Mouse (Mus musculus): Measurements from ENCODE around the gene Csdc2. TPM values are rescaled to one million over a fixed set of nuclear protein-coding genes. Genes with fewer than 3 reads are reported as not detected.

Gene Csdc2
- polyA plus RNA-seq, 1 experiment from 2014 or later: 8.1 TPM

- no peaks in the 10 kb centered on the region for H3K4me1 ChIP-seq
- H3K9me3 ChIP-seq: no peaks in the 10 kb centered on the region
- 75% methylated on average over 2 of the region's 2 CpGs for WGBS
- no peak overlapping the region for H3K27ac ChIP-seq (replicated peaks)
- peaks cover 100% of the 10 kb centered on the region for H3K36me3 ChIP-seq (replicated peaks)
- no peak overlapping the region for H3K4me3 ChIP-seq
- no peaks in the 10 kb centered on the region for H3K27me3 ChIP-seq (replicated peaks; ENCODE audit: low read depth, poor library complexity, severe bottlenecking)
- no peak for DNase-seq (ENCODE audit: low spot score)
These were observed 24.1 kb upstream of the Csdc2 start for GRCm38 (mm10) chr15:81912498-81912897.

- DNase-seq (ENCODE audit: low spot score): no peak
- no peaks in the 10 kb centered on the region for H3K9me3 ChIP-seq
- peaks cover 88% of the 10 kb centered on the region for H3K36me3 ChIP-seq (replicated peaks)
These were observed 21.9 kb upstream of the Csdc2 start for GRCm38 (mm10) chr15:81914668-81915067.

GRCm38 (mm10) chr15:81915663-81916062, 20.9 kb upstream of the Csdc2 start:
- no peak for DNase-seq (ENCODE audit: low spot score)
- Histone ChIP-seq H3K36me3 (replicated peaks) (peaks cover 84% of the 10 kb centered on the region), H3K9me3 (no peaks in the 10 kb centered on the region), H3K4me3 (no peak overlapping the region), H3K27me3 (replicated peaks; ENCODE audit: low read depth, poor library complexity, severe bottlenecking) (no peaks in the 10 kb centered on the region), H3K27ac (replicated peaks) (no peak overlapping the region), H3K4me1 (no peaks in the 10 kb centered on the region)
- 87% methylated on average over 5 of the region's 5 CpGs for WGBS

More at GRCm38 (mm10) chr15:81914668-81915067, 21.9 kb upstream of the Csdc2 start:
- no peaks in the 10 kb centered on the region for H3K4me1 ChIP-seq
- no peaks in the 10 kb centered on the region for H3K27me3 ChIP-seq (replicated peaks; ENCODE audit: low read depth, poor library complexity, severe bottlenecking)
- 89% methylated on average over 5 of the region's 5 CpGs for WGBS
- no peak overlapping the region for H3K27ac ChIP-seq (replicated peaks)
- H3K4me3 ChIP-seq: no peak overlapping the region

GRCm38 (mm10) chr15:81917201-81917600, 19.4 kb upstream of the Csdc2 start:
- peaks cover 74% of the 10 kb centered on the region for H3K36me3 ChIP-seq (replicated peaks)
- WGBS: 92% methylated on average over 12 of the region's 12 CpGs

GRCm38 (mm10) chr15:81917621-81918463, 18.7 kb upstream of the Csdc2 start:
- peaks cover 67% of the 10 kb centered on the region for H3K36me3 ChIP-seq (replicated peaks)
- H3K27ac ChIP-seq (replicated peaks): no peak overlapping the region
- H3K4me1 ChIP-seq: no peaks in the 10 kb centered on the region
- peak; percentile 64 for DNase-seq (ENCODE audit: low spot score)
- H3K4me3 ChIP-seq: no peak overlapping the region
- H3K27me3 ChIP-seq (replicated peaks; ENCODE audit: low read depth, poor library complexity, severe bottlenecking): no peaks in the 10 kb centered on the region
- WGBS: 58% methylated on average over 6 of the region's 6 CpGs
- no peaks in the 10 kb centered on the region for H3K9me3 ChIP-seq

More at GRCm38 (mm10) chr15:81917201-81917600, 19.4 kb upstream of the Csdc2 start:
- Histone ChIP-seq H3K4me3 (no peak overlapping the region), H3K27ac (replicated peaks) (no peak overlapping the region), H3K4me1 (no peaks in the 10 kb centered on the region), H3K27me3 (replicated peaks; ENCODE audit: low read depth, poor library complexity, severe bottlenecking) (no peaks in the 10 kb centered on the region), H3K9me3 (no peaks in the 10 kb centered on the region)
- no peak for DNase-seq (ENCODE audit: low spot score)

- H3K27me3 ChIP-seq (replicated peaks; ENCODE audit: low read depth, poor library complexity, severe bottlenecking): no peaks in the 10 kb centered on the region
- H3K9me3 ChIP-seq: no peaks in the 10 kb centered on the region
- no peak overlapping the region for H3K27ac ChIP-seq (replicated peaks)
- H3K36me3 ChIP-seq (replicated peaks): peaks cover 66% of the 10 kb centered on the region
- 83% methylated on average over 5 of the region's 5 CpGs for WGBS
- no peak overlapping the region for H3K4me3 ChIP-seq
- DNase-seq (ENCODE audit: low spot score): no peak
- H3K4me1 ChIP-seq: 0 out of 2 replicates have a peak, but pooled peaks cover 3% of the 10 kb centered on the region
These were observed 17.5 kb upstream of the Csdc2 start for GRCm38 (mm10) chr15:81919062-81919461.

GRCm38 (mm10) chr15:81920546-81921217, 15.9 kb upstream of the Csdc2 start:
- no peak overlapping the region for H3K4me3 ChIP-seq
- peaks cover 49% of the 10 kb centered on the region for H3K36me3 ChIP-seq (replicated peaks)
- peaks cover 18% of the 10 kb centered on the region for H3K4me1 ChIP-seq
- no peak for DNase-seq (ENCODE audit: low spot score)
- 86% methylated on average over 10 of the region's 10 CpGs for WGBS
- H3K27me3 ChIP-seq (replicated peaks; ENCODE audit: low read depth, poor library complexity, severe bottlenecking): no peaks in the 10 kb centered on the region
- H3K9me3 ChIP-seq: no peaks in the 10 kb centered on the region
- no peak overlapping the region for H3K27ac ChIP-seq (replicated peaks)

- Histone ChIP-seq H3K27ac (replicated peaks) (no peak overlapping the region), H3K27me3 (replicated peaks; ENCODE audit: low read depth, poor library complexity, severe bottlenecking) (no peaks in the 10 kb centered on the region), H3K4me3 (no peak overlapping the region), H3K9me3 (no peaks in the 10 kb centered on the region), H3K4me1 (peaks cover 23% of the 10 kb centered on the region), H3K36me3 (replicated peaks) (peaks cover 44% of the 10 kb centered on the region)
- no peak for DNase-seq (ENCODE audit: low spot score)
- WGBS: 77% methylated on average over 5 of the region's 5 CpGs
These were observed 15.3 kb upstream of the Csdc2 start for GRCm38 (mm10) chr15:81921255-81921654.

GRCm38 (mm10) chr15:81924933-81925332, 11.6 kb upstream of the Csdc2 start:
- no peaks in the 10 kb centered on the region for H3K9me3 ChIP-seq
- peak overlapping the region; percentile 86 for H3K4me3 ChIP-seq
- no peaks in the 10 kb centered on the region for H3K27me3 ChIP-seq (replicated peaks; ENCODE audit: low read depth, poor library complexity, severe bottlenecking)
- H3K4me1 ChIP-seq: peaks cover 28% of the 10 kb centered on the region
- DNase-seq (ENCODE audit: low spot score): no peak
- peaks cover 20% of the 10 kb centered on the region for H3K36me3 ChIP-seq (replicated peaks)
- H3K27ac ChIP-seq (replicated peaks): no peak overlapping the region
- WGBS: 89% methylated on average over 11 of the region's 11 CpGs

- Histone ChIP-seq H3K36me3 (replicated peaks) (peaks cover 15% of the 10 kb centered on the region), H3K4me1 (peaks cover 28% of the 10 kb centered on the region), H3K9me3 (no peaks in the 10 kb centered on the region), H3K4me3 (peak within 1 kb of the TSS; percentile 86), H3K27me3 (replicated peaks; ENCODE audit: low read depth, poor library complexity, severe bottlenecking) (no peaks in the 10 kb centered on the region), H3K27ac (replicated peaks) (peak within 1 kb of the TSS; percentile 86)
- under 1% methylated on average over 54 of the region's 54 CpGs for WGBS
- peak; percentile 99 for DNase-seq (ENCODE audit: low spot score)
These were observed 10.7 kb upstream of the Csdc2 start, which contains the start of gene Polr3h for GRCm38 (mm10) chr15:81925760-81926445. Gene Polr3h (minus strand): TSS chr15:81926240.

GRCm38 (mm10) chr15:81926446-81926822, 10.1 kb upstream of the Csdc2 start:
- WGBS: 38% methylated on average over 9 of the region's 9 CpGs
- H3K27me3 ChIP-seq (replicated peaks; ENCODE audit: low read depth, poor library complexity, severe bottlenecking): no peaks in the 10 kb centered on the region
- DNase-seq (ENCODE audit: low spot score): no peak
- H3K36me3 ChIP-seq (replicated peaks): peaks cover 15% of the 10 kb centered on the region
- H3K27ac ChIP-seq (replicated peaks): peak overlapping the region; percentile 86
- H3K4me1 ChIP-seq: peaks cover 28% of the 10 kb centered on the region
- H3K4me3 ChIP-seq: peak overlapping the region; percentile 86
- H3K9me3 ChIP-seq: no peaks in the 10 kb centered on the region

GRCm38 (mm10) chr15:81927741-81928140, 8.8 kb upstream of the Csdc2 start:
- Histone ChIP-seq H3K4me1 (peaks cover 29% of the 10 kb centered on the region), H3K27ac (replicated peaks) (no peak overlapping the region)
- 70% methylated on average over 4 of the region's 4 CpGs for WGBS

More at GRCm38 (mm10) chr15:81927741-81928140, 8.8 kb upstream of the Csdc2 start:
- H3K27me3 ChIP-seq (replicated peaks; ENCODE audit: low read depth, poor library complexity, severe bottlenecking): no peaks in the 10 kb centered on the region
- H3K36me3 ChIP-seq (replicated peaks): peaks cover 11% of the 10 kb centered on the region
- no peaks in the 10 kb centered on the region for H3K9me3 ChIP-seq
- H3K4me3 ChIP-seq: no peak overlapping the region
- no peak for DNase-seq (ENCODE audit: low spot score)

Data from embryonic facial prominence, embryonic 10.5 days (tissue).